14 mouse cellular contexts compared by ENCODE assay signal in the genomic region with DNA sequence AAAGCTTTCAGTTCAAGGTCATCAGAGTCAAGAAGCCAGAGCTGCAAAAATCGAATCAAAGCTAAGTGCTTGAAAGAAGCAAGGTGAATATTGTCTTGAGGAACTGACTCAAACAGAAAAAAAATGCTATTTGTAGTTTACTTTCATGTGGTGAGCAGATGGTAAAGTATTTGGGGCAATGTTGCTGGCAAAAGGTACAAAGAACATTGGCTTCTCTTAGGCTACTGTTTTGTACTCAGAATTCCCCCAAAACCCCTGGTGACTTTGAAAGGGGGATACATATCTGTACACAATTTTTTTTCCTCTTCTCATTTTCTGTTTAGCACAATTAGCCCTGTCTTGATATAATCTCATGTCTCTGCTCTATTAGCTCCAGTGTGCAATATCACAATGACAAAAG.
DNase-seq lines count a peak whose midpoint lies in the region.
"Had no signal": no experiment of that assay in that cellular context is flagged by ENCODE, and none has a peak within 500 bp of the region (broad histone marks: within the 10 kb centered on the region; RNA-seq: fewer than 3 reads in every experiment).

No protein-coding gene starts in this region.

- peak; percentile 4 for DNase-seq in cerebellum, adult 9-11 months
- DNase-seq in cerebellum, postnatal 10 days: no peak
- DNase-seq in A20 (ENCODE audit: low read depth, low spot score): peak; percentile 63
- peak; percentile 51 for DNase-seq in brain, adult 2 months (ENCODE audit: low read depth, low spot score)
- DNase-seq in kidney, adult 18-20 months: no peak
- DNase-seq in spleen, postnatal 14 days (ENCODE audit: low spot score in 2 of 2): no peak
- DNase-seq: adrenal gland, adult 8-10 months; adrenal gland, postnatal 14 days; adrenal gland, postnatal 36 days; B cell, adult 2 months; cerebellum, adult 18-20 months; cerebellum, adult 8-10 months; cerebellum, postnatal 25 days; forebrain, postnatal 0 days had no signal

Comparison
In these comparisons a context has a peak if more than half of its experiments do, and no peak if none do; other contexts are left out.
1. DNase-seq: peak in cerebellum, adult 9-11 months (single experiment), A20 (single experiment) and brain, adult 2 months (single experiment); none in cerebellum, postnatal 10 days (0 of 2), kidney, adult 18-20 months (single experiment) and spleen, postnatal 14 days (0 of 2).